Mouse (Mus musculus) thymus, adult 18-20 months (tissue): ENCODE measurements around the gene Crisp3.
"Not testable (repeated sequence)": the region's sequence is repeated elsewhere in the genome, so short reads cannot be mapped to it uniquely, and the experiment has no call there.

Experiments
- DNase-seq, 2 experiments: peaks; one replicate each; pipeline ENCODE4 v3.0.0; 2022; ENCODE audit warnings: mixed read lengths in 2 of 2

Gene Crisp3

GRCm38 (mm10) chr17:40242135-40242534, at the start of gene Crisp3:
Gene Crisp3, minus strand, starts transcription at chr17:40242288.
- no peak for DNase-seq

GRCm38 (mm10) chr17:40285435-40285834, 43.3 kb upstream of the Crisp3 start:
- no peak for DNase-seq

- no peak for DNase-seq
Observed at GRCm38 (mm10) chr17:40275519-40275918, 33.4 kb upstream of the Crisp3 start.

- DNase-seq, result no peak
Observed at GRCm38 (mm10) chr17:40274906-40275470, 32.9 kb upstream of the Crisp3 start.

- no peak for DNase-seq
Observed at GRCm38 (mm10) chr17:40252487-40252886, 10.4 kb upstream of the Crisp3 start.

- DNase-seq, result no peak
Observed at GRCm38 (mm10) chr17:40208540-40208939, 33.5 kb downstream of the Crisp3 start, which contains the start of gene Pgk2. Gene Pgk2, minus strand, starts transcription at chr17:40208640.

GRCm38 (mm10) chr17:40201803-40202202, 40.3 kb downstream of the Crisp3 start:
- DNase-seq, result not testable (repeated sequence)

- DNase-seq, result not testable (repeated sequence)
Observed at GRCm38 (mm10) chr17:40190192-40190591, 51.9 kb downstream of the Crisp3 start.
